Mouse (Mus musculus): Measurements from ENCODE around the gene Ggta1.

DNA sequence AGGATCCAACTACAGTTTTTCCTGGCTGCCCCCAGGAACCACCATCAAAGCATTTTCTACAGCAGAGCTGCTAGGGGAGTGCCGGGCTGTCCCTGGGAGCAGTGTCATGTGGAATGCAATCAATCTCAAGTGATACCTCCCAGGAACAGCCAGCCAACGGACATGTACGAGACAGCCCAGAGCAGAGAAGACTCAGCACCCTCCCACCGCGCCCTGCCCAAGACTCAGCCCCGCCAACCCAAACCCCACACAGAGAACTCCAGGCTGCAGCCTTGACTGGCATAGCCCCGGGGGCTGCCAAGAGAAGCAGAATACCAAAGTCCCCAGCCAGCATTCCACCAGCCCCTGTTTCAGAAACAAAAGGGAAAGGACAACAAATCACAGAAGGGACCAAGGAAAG lies 31.0 kb downstream of the Ggta1 start:
- TF ChIP-seq MEF2A (IDR thresholded peaks at IDR 0.05; ENCODE audit: borderline replicate concordance, low read depth, low read length) (no peak), CTCF (conservative IDR thresholded peaks at IDR 0.05 in 1 of 2, IDR thresholded peaks at IDR 0.05 in 1 of 2; ENCODE audit: low read depth in 2 of 2, low read length in 2 of 2) (no peak), SIN3A (IDR thresholded peaks at IDR 0.05; ENCODE audit: low read length) (no peak), ZKSCAN1 (IDR thresholded peaks at IDR 0.05; ENCODE audit: borderline replicate concordance, low read depth, low read length) (no peak), ZNF384 (IDR thresholded peaks at IDR 0.05; ENCODE audit: low read depth, low read length) (no peak), PAX5 (IDR thresholded peaks at IDR 0.05; ENCODE audit: low read length) (no peak), POLR2A (IDR thresholded peaks at IDR 0.05; ENCODE audit: low read depth, low read length) (no peak), BHLHE40 (IDR thresholded peaks at IDR 0.05; ENCODE audit: low read depth, low read length) (no peak), CHD2 (IDR thresholded peaks at IDR 0.05; ENCODE audit: low read length) (no peak)

Data from CH12.LX (cell line).